Mouse (Mus musculus) cerebellum, adult (tissue): ENCODE results near the gene Olfr543.
A peak's percentile ranks its signal among the peaks of the same experiment; 100 is the strongest.
"Not testable (repeated sequence)": the region's sequence is repeated elsewhere in the genome, so short reads cannot be mapped to it uniquely, and the experiment has no call there.

ENCODE experiments used
- ATAC-seq: cut with Nextera tagmentation; 2 replicates; pipeline ENCODE4 v1.9.2; 2017; ENCODE audit warnings: mild to moderate bottlenecking, moderate library complexity, mixed read lengths; ENCODE audit not compliant: insufficient number of reproducible peaks, low FRiP score, low TSS enrichment

Gene Olfr543

DNA sequence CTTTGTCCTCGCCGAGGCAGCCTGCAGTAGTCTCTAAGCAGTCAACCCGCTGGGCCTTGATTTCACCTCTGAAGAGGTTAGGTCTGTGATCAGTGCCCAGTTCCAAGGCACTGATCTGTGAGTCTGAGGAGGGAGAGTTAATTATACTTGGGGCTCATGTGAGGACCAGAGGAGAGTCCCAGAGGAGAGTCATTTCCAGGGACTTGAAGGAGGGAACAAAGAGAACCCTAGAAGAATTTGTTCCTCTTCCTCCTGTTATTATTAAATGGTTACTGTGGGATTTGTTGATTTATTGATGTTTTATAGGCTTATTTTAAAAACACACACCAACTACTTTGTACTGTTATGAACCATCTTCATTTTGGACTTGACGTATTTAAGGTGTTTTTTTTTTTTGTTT, at the start of gene Olfr543:
Gene Olfr543, minus strand, starts transcription at position 101 of the 400 bp plus-strand sequence.
- ATAC-seq: no peak

DNA sequence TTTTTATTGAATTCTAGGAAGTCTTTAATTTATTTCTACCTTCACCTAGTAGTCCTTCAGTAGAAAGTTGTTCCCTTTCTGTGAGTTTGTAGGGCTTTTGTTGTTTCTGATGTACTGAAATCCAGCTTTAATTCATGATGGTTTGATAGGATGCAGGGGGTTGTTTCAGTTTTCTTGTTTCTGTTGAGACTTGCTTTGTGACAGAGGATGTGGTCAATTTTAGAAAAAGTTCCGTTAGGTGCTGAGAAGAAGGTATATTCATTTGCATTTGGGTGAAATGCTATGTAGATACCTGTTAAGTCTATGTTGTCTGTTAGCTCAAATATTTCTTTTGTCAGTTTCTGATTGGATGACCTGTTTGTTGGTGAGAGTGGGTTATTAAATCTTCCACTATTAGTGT, 47.6 kb upstream of the Olfr543 start:
- ATAC-seq: no peak

DNA sequence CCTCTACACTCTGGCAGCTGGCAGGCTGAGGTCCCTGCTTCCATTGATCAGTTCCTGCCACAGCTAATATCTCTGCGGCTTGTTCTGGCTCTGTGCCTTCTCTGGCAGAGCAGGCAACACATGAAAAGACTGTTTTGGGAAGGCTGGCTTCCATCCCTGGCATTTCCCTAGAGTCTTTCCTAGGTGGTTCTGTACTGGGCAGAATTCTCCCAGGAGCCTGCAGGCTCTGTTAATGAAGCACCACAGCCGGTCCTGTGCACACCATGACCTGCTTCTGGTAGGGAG, 35.5 kb upstream of the Olfr543 start:
- no peak for ATAC-seq

DNA sequence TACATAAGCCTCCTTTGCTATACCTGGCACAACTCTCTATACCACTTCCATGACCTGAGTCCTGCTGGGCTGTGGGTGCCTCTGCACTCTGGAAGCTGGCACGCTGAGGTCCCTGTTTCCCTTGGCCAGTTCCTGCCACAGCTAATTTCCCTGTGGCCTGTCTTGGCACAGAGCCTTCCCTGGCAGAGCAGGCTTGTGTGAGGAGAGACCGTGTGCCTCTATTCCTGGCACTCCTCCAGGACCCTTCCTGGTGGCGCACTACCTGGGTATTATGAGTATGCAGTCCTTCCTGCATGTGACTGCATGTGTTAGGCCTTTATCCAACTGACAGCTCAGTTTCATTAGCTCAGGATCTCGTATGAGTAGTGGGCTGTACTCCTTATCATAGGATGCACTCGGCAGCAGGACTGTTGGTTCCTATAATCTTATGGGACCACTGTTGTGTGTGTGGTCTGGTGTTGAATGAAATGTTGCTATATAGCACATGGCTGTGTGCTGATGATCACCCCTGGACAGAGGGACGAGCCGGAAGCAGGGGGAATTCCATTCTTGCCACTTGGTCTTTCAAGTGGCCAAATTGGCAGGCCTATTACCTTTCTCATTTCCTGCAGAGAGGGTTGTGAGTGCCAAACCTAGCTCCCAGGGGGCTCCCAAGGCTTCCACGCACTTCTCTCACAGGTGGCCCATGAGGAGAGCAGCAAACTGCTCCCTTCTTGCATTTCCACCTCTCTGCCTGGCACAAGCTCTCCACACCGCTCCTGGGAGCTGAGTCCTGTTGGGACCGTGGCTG, 35.0 kb upstream of the Olfr543 start:
- ATAC-seq: no peak

DNA sequence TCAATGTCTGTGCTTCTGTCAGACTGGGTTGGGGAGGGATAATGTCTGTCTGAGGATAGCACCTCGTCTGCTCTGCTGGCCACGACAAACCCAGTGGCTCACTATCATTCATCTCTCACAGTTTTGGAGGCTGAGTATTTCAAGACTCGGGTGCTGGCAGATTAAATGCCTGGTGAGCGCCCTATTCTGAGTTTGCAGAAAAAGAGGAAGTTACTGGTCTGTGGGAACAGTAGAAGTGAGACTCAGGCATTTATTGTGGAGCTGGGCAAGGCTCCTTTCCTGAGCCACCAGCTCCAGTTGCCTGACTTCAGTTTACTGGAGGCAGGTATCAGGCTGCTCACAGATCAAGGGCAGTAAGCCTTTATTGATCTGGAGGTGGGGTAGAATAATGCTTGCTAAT, 32.7 kb upstream of the Olfr543 start:
- no peak for ATAC-seq

DNA sequence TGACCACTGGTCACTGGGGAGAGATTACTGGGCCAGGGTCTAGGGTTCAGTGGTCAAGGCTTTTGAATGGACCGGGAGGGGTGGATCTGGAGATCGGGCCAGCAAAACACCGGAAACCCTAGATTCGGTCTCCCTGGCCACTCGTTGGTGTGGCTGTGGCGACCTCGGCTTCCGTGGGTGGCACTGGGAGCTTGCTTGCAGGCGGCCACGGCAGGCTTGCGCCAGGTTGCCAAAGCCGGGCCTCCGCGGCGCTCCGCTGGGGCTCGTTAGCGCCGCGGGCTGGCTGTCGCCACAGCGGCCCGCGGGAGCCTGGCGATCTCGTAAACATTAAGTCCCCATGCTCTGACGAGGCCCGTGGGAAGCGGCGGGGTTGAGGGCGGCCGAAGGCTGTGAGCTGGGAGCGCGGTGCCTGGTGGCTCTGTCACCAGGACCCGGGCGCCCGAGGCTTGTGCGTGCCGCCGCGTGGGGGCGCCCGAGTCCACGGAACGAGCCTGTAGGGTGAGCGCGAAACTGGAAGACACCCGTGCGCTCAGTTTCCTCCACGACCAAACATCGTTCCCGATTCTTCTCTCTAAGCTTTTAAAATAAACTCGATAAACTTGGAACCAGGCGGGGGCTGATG, 31.4 kb upstream of the Olfr543 start:
- peak; percentile 85 for ATAC-seq

DNA sequence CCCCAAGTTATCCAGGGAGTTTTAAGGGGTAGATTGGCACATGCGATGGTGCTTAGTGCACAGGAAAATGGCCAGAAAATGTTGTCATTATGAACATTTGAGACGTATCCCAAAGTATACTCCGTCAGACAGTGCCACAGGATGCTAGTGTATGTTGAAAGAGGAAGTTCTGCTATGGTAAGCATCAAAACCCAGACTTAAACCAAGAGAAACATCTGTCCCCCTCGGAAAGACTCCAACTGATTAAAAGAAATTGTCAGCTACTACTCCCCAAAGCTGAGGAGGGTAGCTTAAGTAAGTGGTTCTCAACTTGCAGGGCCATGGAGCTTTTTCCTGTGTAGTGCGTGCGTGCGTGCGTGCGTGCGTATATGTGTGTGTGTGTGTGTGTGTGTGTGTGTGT, 30.4 kb upstream of the Olfr543 start:
- ATAC-seq: no peak

DNA sequence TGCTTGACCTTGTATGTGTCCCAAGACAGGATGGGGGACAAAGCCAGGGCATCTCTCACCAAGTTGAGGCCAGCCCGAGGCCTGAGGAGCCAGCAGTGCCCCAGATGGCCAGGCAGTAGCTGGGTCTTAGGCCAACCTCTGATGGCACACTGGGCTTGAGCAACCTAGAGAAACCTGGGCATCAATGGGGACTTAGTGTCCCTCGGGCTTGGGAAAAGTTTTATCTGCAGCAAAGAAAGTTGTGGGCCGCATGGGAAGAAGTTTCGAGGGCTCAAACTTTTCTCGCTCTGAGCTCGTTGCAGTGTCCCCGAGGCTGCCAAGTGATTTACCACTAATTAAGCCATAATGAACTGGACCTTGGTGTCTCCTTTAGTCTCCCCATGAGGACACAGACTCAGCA, 28.2 kb upstream of the Olfr543 start:
- ATAC-seq: no peak

DNA sequence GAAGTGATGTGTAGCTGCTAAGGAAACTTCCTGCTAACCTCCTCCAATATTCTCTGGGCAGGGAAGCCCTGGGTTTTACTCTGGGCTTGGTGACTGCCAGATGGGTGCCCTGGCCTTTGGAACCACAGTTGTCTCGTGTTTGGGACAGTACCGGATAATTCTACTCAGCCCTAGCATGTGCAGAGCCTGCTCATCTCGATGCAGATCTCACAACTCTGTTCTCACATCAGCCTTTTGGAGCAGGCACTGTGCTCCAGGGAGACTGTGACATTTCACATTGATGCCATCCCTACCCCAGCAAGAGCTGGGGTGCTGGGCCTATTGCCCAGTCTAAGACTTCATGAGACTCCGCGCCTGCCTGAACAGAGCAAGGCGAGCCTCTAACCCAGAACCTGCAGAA, 27.2 kb upstream of the Olfr543 start:
- ATAC-seq: no peak

DNA sequence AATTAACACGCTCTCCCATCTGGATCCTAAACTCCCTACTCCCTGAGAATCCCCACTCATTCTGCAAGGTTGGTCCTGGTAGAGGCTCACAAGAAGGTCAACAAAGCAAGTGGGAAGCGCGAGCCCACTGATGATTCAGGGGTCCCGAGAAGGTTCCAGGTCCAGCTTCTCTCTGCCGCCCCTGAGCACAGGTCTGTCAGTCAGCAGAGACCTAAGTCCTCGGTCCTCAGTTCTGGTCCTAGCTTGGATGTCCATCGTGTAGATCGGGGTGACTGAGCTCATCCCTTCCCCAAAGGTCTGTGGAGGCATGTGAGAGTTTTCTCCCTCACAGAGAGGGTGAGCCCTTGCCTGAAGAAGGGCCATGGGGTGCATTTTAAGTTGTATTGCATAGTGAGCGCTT, 26.6 kb upstream of the Olfr543 start:
- ATAC-seq: no peak

DNA sequence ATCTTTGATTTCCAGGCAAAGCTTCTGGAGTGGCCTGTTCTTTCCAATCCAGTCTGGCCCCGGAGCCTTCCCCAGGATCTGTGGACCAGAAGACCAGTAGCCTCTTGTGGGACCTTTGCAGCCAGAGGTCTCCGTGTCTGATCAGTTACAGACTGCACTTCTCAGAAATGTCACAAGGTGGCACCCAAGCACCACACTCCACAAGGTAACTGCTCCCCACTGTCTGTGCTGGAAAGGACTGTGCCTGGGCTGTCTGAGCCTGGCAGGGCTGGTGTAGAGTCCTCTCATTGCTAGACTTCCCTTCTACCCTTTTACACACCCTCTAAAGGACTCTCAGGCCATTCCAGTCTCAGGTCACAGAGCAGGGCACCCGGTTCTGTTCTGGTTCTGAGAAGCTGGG, 25.4 kb upstream of the Olfr543 start:
- ATAC-seq: peak; percentile 62

DNA sequence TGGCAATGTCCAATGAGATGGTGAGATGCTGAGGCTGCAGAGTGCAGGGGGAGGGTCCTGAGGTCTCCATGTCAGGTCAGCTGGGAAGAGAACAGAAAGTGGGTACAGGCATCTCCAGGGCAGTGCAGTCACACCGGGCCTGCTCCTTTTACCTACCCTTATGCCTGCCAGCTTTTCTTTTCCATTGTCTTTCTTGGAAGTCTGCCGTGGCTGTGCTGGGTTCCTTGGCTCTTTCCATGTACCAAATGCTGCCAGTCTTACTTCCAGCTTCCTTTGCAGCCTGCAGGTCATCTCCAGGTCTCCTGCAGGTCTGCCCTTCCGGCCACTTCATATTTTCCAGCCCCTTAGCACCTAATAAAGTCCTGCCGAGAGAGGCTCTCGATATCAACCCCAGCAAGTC, 20.5 kb upstream of the Olfr543 start:
- ATAC-seq: no peak

DNA sequence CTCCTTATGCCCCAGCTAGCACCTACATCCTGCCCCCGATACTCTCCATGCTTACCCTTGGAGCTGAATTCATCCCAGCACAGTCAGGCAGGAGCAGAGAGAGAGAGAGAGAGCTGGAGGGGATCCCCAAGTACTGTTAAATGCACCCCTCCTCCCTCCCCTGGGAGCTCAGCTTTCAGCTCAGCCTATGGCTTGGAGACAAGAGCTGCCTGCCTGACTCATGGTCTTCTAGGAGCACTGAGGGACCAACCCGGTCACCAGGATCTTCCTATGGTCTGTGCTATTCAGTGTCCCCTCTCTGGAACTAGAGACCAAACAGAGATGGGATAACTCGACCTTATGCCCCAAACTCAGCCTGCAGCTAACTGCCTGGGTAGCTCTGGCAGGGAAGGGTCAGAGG, 18.0 kb upstream of the Olfr543 start, which contains the start of gene Olfr545:
Gene Olfr545, minus strand, starts transcription at position 101 of the 400 bp plus-strand sequence.
- no peak for ATAC-seq

DNA sequence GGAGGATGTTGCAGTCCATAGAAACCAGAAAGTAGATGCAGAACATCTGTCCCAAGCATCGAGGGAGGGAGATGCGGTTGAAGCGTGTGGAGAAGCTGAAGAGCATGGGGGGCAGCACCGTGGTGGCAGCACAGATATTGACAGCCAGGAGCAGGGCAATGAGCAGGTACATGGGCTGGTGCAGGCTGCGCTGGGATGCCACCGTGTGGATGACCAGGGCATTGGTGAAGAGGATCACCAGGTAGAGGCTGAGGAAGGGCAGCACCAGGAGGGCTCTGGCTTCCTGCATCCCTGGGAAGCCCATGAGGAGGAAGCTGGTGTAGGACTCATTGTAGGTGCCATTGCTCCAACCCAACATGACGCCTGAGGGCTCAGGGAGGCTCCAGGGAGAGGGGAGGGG, 12.9 kb upstream of the Olfr543 start:
- ATAC-seq: not testable (repeated sequence)

DNA sequence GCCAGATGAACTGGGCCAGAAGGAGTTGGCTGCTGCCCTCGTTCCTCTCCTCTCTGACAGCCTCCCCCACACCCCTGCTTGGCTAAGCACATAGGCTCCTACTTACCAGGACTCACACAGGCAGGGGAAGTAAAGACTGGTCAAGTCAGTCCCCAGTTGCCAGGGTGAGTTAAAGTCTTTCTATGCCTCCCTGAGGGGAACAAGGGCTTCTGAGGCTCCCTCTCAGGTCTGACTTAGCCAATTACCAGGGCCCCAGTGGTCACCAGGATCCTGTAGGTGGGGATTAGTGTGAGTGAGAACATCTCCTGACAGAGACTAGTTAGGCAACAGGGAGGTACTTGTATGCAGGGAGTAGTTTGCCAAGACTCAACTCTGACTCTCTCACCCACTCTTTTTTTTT, 6.7 kb upstream of the Olfr543 start, which contains the start of gene Olfr544:
Gene Olfr544, minus strand, starts transcription at position 153 of the 400 bp plus-strand sequence.
- no peak for ATAC-seq

DNA sequence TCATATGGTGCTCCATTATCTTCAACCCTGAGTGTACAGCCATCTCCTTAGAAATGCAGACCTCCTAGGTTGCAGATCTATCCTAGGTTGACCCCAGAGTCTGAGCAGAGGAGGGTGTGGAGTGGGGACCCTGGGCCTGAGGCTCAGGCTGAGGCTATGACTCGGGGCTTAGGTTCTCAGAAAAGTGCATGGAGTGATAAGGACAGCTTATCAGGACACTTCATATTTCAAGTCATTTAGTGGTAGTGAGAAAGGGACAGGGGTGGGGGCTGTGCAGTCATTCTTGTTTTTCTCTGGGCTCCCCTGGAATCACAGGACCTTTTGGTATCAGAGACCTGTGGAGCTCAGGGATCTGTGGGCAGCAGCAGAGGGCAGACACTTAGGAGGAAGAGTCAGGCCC, 4.6 kb upstream of the Olfr543 start:
- ATAC-seq: no peak

DNA sequence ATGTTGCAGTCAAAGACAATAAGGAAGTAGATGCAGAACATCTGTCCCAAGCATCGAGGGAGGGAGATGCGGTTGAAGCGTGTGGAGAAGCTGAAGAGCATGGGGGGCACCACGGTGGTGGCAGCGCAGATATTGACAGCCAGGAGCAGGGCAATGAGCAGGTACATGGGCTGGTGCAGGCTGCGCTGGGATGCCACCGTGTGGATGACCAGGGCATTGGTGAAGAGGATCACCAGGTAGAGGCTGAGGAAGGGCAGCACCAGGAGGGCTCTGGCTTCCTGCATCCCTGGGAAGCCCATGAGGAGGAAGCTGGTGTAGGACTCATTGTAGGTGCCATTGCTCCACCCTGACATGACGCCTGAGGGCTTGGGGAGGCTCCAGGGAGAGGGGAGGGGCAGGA, 3.3 kb upstream of the Olfr543 start:
- ATAC-seq: not testable (repeated sequence)

DNA sequence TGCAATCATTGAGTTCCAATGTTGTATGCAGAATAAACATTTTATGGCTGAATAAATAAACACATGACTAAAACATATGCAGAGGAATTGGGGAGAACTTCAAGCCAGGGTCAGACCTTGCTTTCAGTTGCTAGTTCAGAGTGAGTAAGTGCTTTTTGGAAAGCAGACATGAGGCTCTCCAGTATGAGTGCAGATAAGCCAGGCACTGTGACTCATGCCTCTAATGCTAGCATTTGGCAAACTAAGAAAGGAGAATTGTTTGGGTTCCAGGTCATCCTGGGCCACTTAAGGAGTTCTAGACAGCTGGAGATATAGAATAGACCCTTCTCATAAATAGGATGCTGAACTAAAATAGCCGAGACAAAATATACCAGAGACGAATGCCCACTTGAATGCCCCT, 2.2 kb upstream of the Olfr543 start:
- no peak for ATAC-seq

DNA sequence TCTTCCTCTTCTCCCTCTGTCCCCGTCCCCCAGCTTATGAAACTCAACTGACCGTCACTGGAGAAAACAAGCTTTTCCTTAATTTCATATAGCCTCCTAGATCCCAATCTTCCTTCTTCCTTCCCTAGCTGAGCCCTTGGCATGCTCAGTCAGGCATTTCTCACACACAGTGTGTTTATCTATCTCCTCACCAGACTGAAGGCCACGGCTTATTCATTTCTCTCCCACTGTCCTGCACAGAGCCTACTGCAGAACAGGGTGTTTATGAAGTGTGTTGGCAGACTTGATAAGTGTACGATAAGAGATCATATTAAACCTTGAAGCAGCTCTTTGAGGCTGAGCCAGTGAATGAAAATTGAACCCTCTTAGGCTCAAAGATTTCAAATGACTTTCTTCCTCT, 658 bp downstream of the Olfr543 start:
- no peak for ATAC-seq

DNA sequence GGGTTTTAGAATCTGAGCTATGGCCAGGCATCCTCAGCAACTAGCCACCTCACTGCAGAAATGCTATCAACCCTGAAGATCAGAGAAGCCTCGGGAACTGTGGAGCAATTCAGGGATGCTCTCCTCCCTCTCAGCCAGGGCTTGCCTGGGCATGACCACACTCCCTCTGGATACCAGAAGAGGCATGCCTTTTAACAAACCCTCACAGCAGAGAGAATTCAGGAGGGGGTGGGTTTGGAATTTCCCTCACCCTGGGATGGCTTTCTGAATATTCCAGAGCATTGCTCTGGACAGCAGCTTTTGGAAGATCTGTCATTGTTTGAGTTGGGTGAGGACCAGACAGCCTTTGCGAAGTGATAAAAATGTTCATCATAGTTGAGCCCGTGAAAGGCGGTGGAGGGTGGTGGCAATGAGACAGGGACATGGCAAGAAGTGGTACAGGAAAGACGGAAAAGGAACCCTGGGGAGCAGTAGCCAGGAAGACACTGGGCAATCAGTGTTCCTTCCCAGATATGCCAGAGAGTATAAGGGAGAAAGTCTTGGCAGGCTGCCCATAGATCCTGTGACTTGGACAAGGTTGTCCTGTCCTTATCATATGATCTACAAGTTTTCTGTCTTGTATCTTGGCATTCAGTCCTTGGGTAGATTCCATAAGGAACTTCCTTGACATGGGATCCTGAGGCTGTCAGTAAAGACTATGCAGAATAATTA, 2.0 kb downstream of the Olfr543 start:
- ATAC-seq: no peak

DNA sequence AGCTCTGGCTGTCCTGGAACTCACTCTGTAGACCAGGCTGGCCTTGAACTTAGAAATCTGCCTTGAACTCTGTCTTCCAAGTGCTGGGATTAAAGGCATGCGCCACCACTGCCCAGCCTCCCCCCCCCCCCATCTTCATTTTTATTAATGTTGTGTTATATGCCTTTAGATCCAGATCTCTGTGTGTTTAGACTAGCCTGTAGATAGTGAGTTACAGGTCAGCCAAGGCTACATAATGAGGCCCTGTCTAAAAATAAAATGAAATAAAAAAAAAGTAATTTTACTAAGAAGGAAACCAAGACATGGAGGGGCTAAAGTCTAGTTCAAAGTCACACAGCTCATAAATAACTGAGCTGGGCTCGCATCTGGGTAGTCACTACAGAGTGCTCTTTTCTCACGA, 2.6 kb downstream of the Olfr543 start:
- no peak for ATAC-seq

DNA sequence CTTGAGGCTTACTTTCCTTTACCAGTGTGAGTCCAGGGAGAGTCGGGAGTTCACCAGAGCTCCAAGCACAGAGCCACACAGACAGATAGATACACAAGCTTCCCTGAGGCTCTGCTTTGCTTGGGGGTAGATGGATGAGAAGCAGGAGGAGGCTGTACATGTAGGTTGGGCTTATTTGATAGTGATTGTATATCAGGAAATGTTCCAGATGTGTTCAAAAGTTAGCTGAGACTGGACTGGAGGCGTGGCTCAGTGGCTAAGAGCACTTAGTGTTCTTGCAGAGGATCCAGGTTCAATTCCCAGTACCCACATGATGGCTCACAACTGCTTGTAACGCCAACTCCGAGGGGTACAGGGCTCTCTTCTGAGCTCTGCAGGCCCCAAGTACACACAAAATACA, 3.1 kb downstream of the Olfr543 start:
- no peak for ATAC-seq
